Mouse (Mus musculus) kidney, adult 18-20 months (tissue): Measurements from ENCODE around the gene Tmem198.

Experiments used
- DNase-seq: peaks from one replicate; pipeline ENCODE4 v3.0.0; 2021

The Tmem198 gene

GRCm38 (mm10) chr1:75478916-75479634, at the start of gene Tmem198, which contains the start of gene Chpf:
TSS of gene Tmem198 (plus strand) at chr1:75479532.
TSS of gene Chpf (minus strand) at chr1:75479307.
- DNase-seq, result peak; percentile 97

- peak; percentile 85 for DNase-seq
Measured at GRCm38 (mm10) chr1:75435475-75436328, 43.6 kb upstream of the Tmem198 start, which contains the start of gene Gmppa. TSS of gene Gmppa (plus strand) at chr1:75435930.

- no peak for DNase-seq
Measured at GRCm38 (mm10) chr1:75438782-75439181, 40.5 kb upstream of the Tmem198 start.

- DNase-seq, result no peak
Measured at GRCm38 (mm10) chr1:75440661-75441060, 38.7 kb upstream of the Tmem198 start.

- DNase-seq, result no peak
Measured at GRCm38 (mm10) chr1:75441471-75441996, 37.8 kb upstream of the Tmem198 start.

GRCm38 (mm10) chr1:75442171-75442570, 37.2 kb upstream of the Tmem198 start:
- DNase-seq, result no peak

GRCm38 (mm10) chr1:75442811-75443210, 36.5 kb upstream of the Tmem198 start:
- DNase-seq, result no peak

- no peak for DNase-seq
Measured at GRCm38 (mm10) chr1:75443247-75444024, 35.9 kb upstream of the Tmem198 start.

GRCm38 (mm10) chr1:75444208-75444607, 35.1 kb upstream of the Tmem198 start:
- no peak for DNase-seq

GRCm38 (mm10) chr1:75445141-75445701, 34.1 kb upstream of the Tmem198 start:
- no peak for DNase-seq

- DNase-seq, result peak; percentile 71
Measured at GRCm38 (mm10) chr1:75445751-75446611, 33.4 kb upstream of the Tmem198 start.

- DNase-seq, result no peak
Measured at GRCm38 (mm10) chr1:75446656-75447055, 32.7 kb upstream of the Tmem198 start.

GRCm38 (mm10) chr1:75447265-75448051, 31.9 kb upstream of the Tmem198 start:
- no peak for DNase-seq

- no peak for DNase-seq
Measured at GRCm38 (mm10) chr1:75448052-75448431, 31.3 kb upstream of the Tmem198 start.

- DNase-seq, result no peak
Measured at GRCm38 (mm10) chr1:75448937-75449336, 30.4 kb upstream of the Tmem198 start.

GRCm38 (mm10) chr1:75449377-75450135, 29.8 kb upstream of the Tmem198 start:
- no peak for DNase-seq

GRCm38 (mm10) chr1:75450314-75451005, 28.9 kb upstream of the Tmem198 start, which contains the start of gene Asic4:
TSS of gene Asic4 (plus strand) at chr1:75450436.
- DNase-seq, result no peak

GRCm38 (mm10) chr1:75451900-75452299, 27.4 kb upstream of the Tmem198 start:
- no peak for DNase-seq

GRCm38 (mm10) chr1:75455433-75455832, 23.9 kb upstream of the Tmem198 start:
- DNase-seq, result no peak
